Mouse (Mus musculus): ENCODE measurements around the gene Nubp1.

DNA sequence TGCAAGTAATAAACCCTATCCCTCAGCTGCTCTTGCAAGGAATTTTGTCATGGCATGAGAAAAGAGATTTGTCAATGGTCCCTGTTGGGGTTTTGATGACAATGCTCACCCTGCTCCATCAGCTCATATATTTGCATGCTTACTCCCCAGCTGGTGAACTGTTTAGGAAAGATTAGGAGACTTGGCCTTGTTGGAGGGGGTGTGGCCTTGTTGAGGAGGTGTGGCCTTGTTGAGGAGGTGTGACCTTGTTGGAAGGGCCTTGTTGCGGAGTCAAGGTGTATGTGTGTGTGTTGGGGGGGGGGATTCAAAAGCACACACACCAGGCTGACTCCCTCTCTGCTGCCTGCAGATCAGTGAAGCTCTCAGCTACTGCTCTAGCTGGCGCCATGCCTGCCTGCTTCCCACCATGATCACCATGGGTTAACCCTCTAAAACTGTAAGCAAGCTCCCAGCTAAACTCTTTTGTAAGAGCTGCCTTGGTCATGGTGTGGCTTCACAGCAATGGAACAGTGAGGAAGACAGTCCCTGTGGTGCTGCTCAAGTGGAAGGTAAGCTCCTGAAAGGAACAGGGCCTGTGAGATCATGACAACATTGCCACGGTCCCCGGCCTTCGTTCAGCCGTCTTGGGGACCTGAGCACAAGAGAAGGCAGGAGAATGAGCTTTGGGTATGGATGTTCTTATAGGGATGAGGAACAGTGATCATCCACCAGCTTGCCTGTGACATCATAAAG is 22.9 kb upstream of the Nubp1 start:
- TF ChIP-seq POLR2A (IDR thresholded peaks at IDR 0.05; ENCODE audit: insufficient read depth, low read depth, low read length): no peak
- no peak for TF ChIP-seq CTCF (IDR thresholded peaks at IDR 0.05; ENCODE audit: insufficient read depth, low read depth, low read length)
